Mouse (Mus musculus) lung, embryonic 14.5 days (tissue): ENCODE data around the gene Cog5. TPM values are rescaled to one million over a fixed set of nuclear protein-coding genes. Genes with fewer than 3 reads are reported as not detected.

Experiments
- ATAC-seq: fragments of 200-750 bp; cut with Nextera tagmentation; 2 replicates; pipeline ENCODE4 v1.8.0; 2017; ENCODE audit warnings: mild to moderate bottlenecking, moderate TSS enrichment, moderate library complexity; ENCODE audit not compliant: insufficient read depth
- DNase-seq: peaks from one replicate; pipeline ENCODE4 v3.0.0-alpha.2; 2015
- H3K27ac ChIP-seq: fragments of 300-500 bp; sonication (generic); 2 replicates; pipeline ENCODE4 v1.5.1; 2014; ENCODE audit warnings: low read depth, mild to moderate bottlenecking, moderate library complexity
- H3K27me3 ChIP-seq: fragments of 300-500 bp; sonication (generic); 2 replicates; pipeline ENCODE4 v1.6.1; 2014; ENCODE audit warnings: low read length, control low read depth; ENCODE audit not compliant: insufficient read depth
- H3K36me3 ChIP-seq: fragments of 300-500 bp; sonication (generic); 2 replicates; pipeline ENCODE4 v1.6.1; 2014; ENCODE audit warnings: control low read depth; ENCODE audit not compliant: insufficient read depth
- H3K4me1 ChIP-seq: fragments of 300-500 bp; sonication (generic); 2 replicates; pipeline ENCODE4 v1.6.1; 2014; ENCODE audit warnings: antibody characterized with exemption, control low read depth; ENCODE audit not compliant: insufficient read depth
- H3K4me2 ChIP-seq: fragments of 300-500 bp; sonication (generic); 2 replicates; pipeline ENCODE4 v1.6.1; 2014; ENCODE audit warnings: mild to moderate bottlenecking
- H3K4me3 ChIP-seq: fragments of 300-500 bp; sonication (generic); 2 replicates; pipeline ENCODE4 v1.5.1; 2014; ENCODE audit warnings: low read depth, low read length
- H3K9ac ChIP-seq: fragments of 300-500 bp; sonication (generic); 2 replicates; pipeline ENCODE4 v1.6.1; 2014
- H3K9me3 ChIP-seq: fragments of 300-500 bp; sonication (generic); 2 replicates; pipeline ENCODE4 v1.6.1; 2016; ENCODE audit warnings: low read depth, low read length, control low read depth
- CTCF ChIP-seq: IDR thresholded peaks from 2 replicates; pipeline ENCODE4 v1.5.1; 2016; ENCODE audit warnings: antibody characterized with exemption, low read depth
- WGBS: fragments of 180-500 bp; shearing (Covaris S2); extraction: QIAGEN DNeasy Blood & Tissue Kit; methylation state at CpG from one replicate; pipeline ENCODE4 v1.1.7; 2014; 5-methylcytosine and 5-hydroxymethylcytosine counted together
- polyA plus RNA-seq: library from polyadenylated mRNA; unstranded; fragments of >200 nt; fragmentation: Nextera tagmentation; extraction: Ambion mirVana; gene quantifications from 2 replicates; pipeline ENCODE4 v1.2.1, GENCODE M21; 2014

The Cog5 gene
- polyA plus RNA-seq, 1 experiment from 2014 or later, result 34.0 TPM

GRCm38 (mm10) chr12:31755885-31756755, 101.5 kb downstream of the Cog5 start:
- no peak overlapping the region for H3K4me2 ChIP-seq
- H3K4me3 ChIP-seq, result no peak overlapping the region
- ATAC-seq, result no peak
- H3K9ac ChIP-seq, result no peak overlapping the region
- no peak overlapping the region for H3K27ac ChIP-seq
- no peaks in the 10 kb centered on the region for H3K4me1 ChIP-seq
- no peaks in the 10 kb centered on the region for H3K9me3 ChIP-seq
- DNase-seq, result no peak
- 36% methylated on average over 2 of the region's 2 CpGs for WGBS
- no peak for TF ChIP-seq CTCF
- H3K36me3 ChIP-seq, result no peaks in the 10 kb centered on the region
- H3K27me3 ChIP-seq, result no peaks in the 10 kb centered on the region

DNA sequence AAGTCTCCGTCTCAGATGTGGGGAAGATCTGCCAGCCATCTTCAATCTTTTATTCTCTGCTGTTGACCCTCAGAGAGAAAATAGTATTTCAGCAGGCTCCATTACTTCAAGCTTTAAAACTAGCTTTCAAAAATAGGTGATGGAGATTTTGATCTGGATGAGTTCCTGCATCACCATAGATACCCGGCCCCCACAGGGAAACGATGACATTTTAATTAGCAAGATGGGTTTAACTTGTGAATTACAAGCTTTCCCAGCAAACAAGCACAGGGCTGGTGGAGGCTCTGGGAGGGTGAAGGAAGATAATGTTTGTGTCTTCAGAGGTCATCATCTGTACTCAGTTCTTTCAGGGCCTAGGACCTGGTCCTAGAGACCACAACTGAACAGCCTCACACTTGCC, 118.9 kb downstream of the Cog5 start:
- no peak overlapping the region for H3K9ac ChIP-seq
- no peak for TF ChIP-seq CTCF
- H3K27me3 ChIP-seq, result no peaks in the 10 kb centered on the region
- no peak overlapping the region for H3K4me2 ChIP-seq
- H3K36me3 ChIP-seq, result peaks cover 3% of the 10 kb centered on the region; the same call in 1 of the 2 replicates
- no peaks in the 10 kb centered on the region for H3K4me1 ChIP-seq
- H3K9me3 ChIP-seq, result no peaks in the 10 kb centered on the region
- DNase-seq (no peak), ATAC-seq (no peak)
- no peak overlapping the region for H3K4me3 ChIP-seq
- WGBS, result 88% methylated on average over 3 of the region's 3 CpGs
- no peak overlapping the region for H3K27ac ChIP-seq

DNA sequence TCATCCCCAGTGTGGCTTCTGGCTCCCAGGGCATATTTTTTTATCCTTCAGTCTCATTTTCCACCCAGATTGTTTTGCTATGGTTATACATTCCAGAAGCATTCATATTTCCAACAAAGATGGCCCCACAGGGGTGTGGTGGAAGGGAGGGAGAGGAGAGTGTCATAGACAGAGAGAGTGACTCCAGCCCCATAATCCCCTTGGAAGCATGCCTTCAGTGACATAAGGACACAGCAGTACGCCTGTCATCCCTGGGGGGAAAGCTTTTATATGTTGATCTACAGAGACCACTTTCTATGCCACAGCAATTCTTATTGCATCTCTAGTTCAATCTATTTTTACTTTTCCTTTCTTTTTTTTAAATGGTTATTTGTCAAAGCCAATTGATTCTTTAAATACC, 129.6 kb downstream of the Cog5 start:
- ATAC-seq, result no peak
- no peaks in the 10 kb centered on the region for H3K4me1 ChIP-seq
- no peak for TF ChIP-seq CTCF
- H3K9ac ChIP-seq, result no peak overlapping the region
- no peak overlapping the region for H3K27ac ChIP-seq
- H3K36me3 ChIP-seq, result no peaks in the 10 kb centered on the region
- 80% methylated on average over 1 of the region's 1 CpGs for WGBS
- DNase-seq, result no peak
- no peaks in the 10 kb centered on the region for H3K9me3 ChIP-seq
- no peaks in the 10 kb centered on the region for H3K27me3 ChIP-seq
- no peak overlapping the region for H3K4me2 ChIP-seq
- no peak overlapping the region for H3K4me3 ChIP-seq

- H3K4me1 ChIP-seq, result no peaks in the 10 kb centered on the region
- no peaks in the 10 kb centered on the region for H3K9me3 ChIP-seq
- no peak overlapping the region for H3K4me3 ChIP-seq
- ATAC-seq, result no peak
- H3K9ac ChIP-seq, result no peak overlapping the region
- H3K4me2 ChIP-seq, result no peak overlapping the region
- WGBS, result 92% methylated on average over 3 of the region's 3 CpGs
- no peak for DNase-seq
- H3K27ac ChIP-seq, result no peak overlapping the region
- no peak for TF ChIP-seq CTCF
- no peaks in the 10 kb centered on the region for H3K36me3 ChIP-seq
- H3K27me3 ChIP-seq, result no peaks in the 10 kb centered on the region
These were observed 133.9 kb downstream of the Cog5 start for GRCm38 (mm10) chr12:31788530-31788929.

DNA sequence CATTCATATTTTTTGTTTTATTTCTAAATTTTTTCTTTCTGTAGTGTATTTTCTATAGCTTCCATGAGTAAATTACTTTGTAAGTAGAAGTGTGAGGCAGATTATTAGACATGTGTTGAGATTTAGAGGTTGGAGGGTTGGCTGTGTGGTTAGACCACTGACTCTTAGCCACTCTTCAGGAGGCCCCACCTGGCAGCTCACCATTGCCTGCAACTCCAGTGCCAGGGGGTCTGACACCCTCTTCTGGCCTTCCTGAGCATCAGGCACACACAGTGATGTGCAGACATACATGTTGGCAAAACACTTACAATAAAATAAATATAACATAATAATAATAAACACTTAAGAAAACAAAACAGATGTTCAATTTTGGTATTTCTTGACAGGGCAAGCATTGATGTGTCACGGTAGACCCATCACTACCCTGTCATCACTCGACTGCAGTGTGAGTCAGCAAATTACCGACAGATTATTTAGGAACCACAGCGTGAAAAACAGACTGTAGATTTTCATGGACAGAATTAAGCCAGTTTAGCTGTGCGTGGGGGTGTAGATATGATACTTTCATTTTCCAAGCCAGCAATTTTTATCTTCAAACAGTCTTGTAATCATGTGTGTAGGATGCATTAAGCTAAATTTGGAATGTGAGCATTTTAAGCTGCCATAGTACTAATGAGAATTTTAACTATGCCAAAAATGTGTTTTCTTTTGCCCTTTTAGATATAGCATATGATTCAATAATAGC, 151.9 kb downstream of the Cog5 start:
- no peak for TF ChIP-seq CTCF
- WGBS, result 63% methylated on average over 5 of the region's 5 CpGs
- ATAC-seq, result no peak

GRCm38 (mm10) chr12:31818051-31818461, 163.4 kb downstream of the Cog5 start:
- ATAC-seq (no peak), DNase-seq (no peak)
- Histone ChIP-seq H3K4me2 (no peak overlapping the region), H3K9me3 (no peaks in the 10 kb centered on the region), H3K27me3 (no peaks in the 10 kb centered on the region), H3K9ac (no peak overlapping the region), H3K27ac (no peak overlapping the region), H3K36me3 (no peaks in the 10 kb centered on the region), H3K4me1 (no peaks in the 10 kb centered on the region), H3K4me3 (no peak overlapping the region)
- WGBS, result 76% methylated on average over 3 of the region's 3 CpGs
- no peak for TF ChIP-seq CTCF

More for the DNA sequence above, 151.9 kb downstream of the Cog5 start:
- Histone ChIP-seq H3K9ac (no peak overlapping the region), H3K36me3 (0 out of 2 replicates have a peak, but pooled peaks cover 3% of the 10 kb centered on the region), H3K9me3 (no peaks in the 10 kb centered on the region), H3K4me2 (no peak overlapping the region), H3K4me1 (no peaks in the 10 kb centered on the region), H3K4me3 (no peak overlapping the region), H3K27ac (no peak overlapping the region), H3K27me3 (no peaks in the 10 kb centered on the region)
- DNase-seq, result peak; percentile 11

DNA sequence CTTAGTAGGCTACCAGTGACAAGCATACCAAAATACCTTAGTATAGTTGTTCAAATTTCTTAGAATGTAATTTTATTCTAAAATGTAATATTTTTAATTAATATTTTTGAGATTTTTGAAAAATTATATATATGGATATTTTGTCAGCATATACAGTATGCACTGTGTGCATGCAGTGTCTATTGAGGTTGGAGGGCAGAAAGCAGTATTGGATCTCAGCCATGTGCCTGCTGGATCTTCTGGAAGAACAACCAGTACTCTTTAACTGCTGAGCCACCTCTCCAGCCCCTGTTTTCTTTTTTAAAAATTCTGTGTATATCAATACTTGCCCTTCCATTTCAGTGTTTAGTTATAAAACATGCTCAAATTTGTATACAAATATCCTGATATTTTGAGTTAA, 164.4 kb downstream of the Cog5 start:
- Histone ChIP-seq H3K9me3 (no peaks in the 10 kb centered on the region), H3K9ac (no peak overlapping the region), H3K27me3 (no peaks in the 10 kb centered on the region), H3K4me1 (no peaks in the 10 kb centered on the region), H3K4me2 (no peak overlapping the region), H3K4me3 (no peak overlapping the region), H3K36me3 (no peaks in the 10 kb centered on the region), H3K27ac (no peak overlapping the region)
- no peak for TF ChIP-seq CTCF
- DNase-seq, result no peak
- ATAC-seq, result no peak
